Mouse (Mus musculus) heart, embryonic 15.5 days (tissue): ENCODE results near the gene Nr1i2. TPM values are rescaled to one million over a fixed set of nuclear protein-coding genes. Genes with fewer than 3 reads are reported as not detected.

Experiments
- ATAC-seq: fragments of 200-750 bp; cut with Nextera tagmentation; replicated peaks from 2 replicates; pipeline ENCODE4 v1.8.0; 2017; ENCODE audit warnings: low read depth, moderate TSS enrichment; ENCODE audit not compliant: insufficient number of reproducible peaks, insufficient read depth, low FRiP score
- H3K27ac ChIP-seq: fragments of 300-500 bp; sonication (generic); 2 replicates; pipeline ENCODE4 v1.5.1; 2015; ENCODE audit warnings: mild to moderate bottlenecking, inconsistent platforms
- H3K27me3 ChIP-seq: fragments of 300-500 bp; sonication (generic); 2 replicates; pipeline ENCODE4 v1.6.1; 2015; ENCODE audit warnings: inconsistent platforms
- H3K36me3 ChIP-seq: fragments of 300-500 bp; sonication (generic); 2 replicates; pipeline ENCODE4 v1.6.1; 2015; ENCODE audit warnings: mild to moderate bottlenecking, inconsistent platforms
- H3K4me1 ChIP-seq: fragments of 300-500 bp; sonication (generic); replicated peaks from 2 replicates; pipeline ENCODE4 v1.6.1; 2015; ENCODE audit warnings: inconsistent platforms
- H3K4me2 ChIP-seq: fragments of 300-500 bp; sonication (generic); 2 replicates; pipeline ENCODE4 v1.6.1; 2015; ENCODE audit warnings: inconsistent platforms, mild to moderate bottlenecking, moderate library complexity
- H3K4me3 ChIP-seq: fragments of 300-500 bp; sonication (generic); 2 replicates; pipeline ENCODE4 v1.5.1; 2015; ENCODE audit warnings: mild to moderate bottlenecking, inconsistent platforms
- H3K9ac ChIP-seq: fragments of 300-500 bp; sonication (generic); 2 replicates; pipeline ENCODE4 v1.6.1; 2015; ENCODE audit warnings: mild to moderate bottlenecking, inconsistent platforms
- H3K9me3 ChIP-seq: fragments of 300-500 bp; sonication (generic); replicated peaks from 2 replicates; pipeline ENCODE4 v1.6.1; 2016; ENCODE audit warnings: inconsistent platforms
- WGBS: fragments of 180-500 bp; shearing (Covaris S2); methylation state at CpG from one replicate; pipeline ENCODE4 v1.1.7; 2015; ENCODE audit warnings: mixed read lengths; 5-methylcytosine and 5-hydroxymethylcytosine counted together
- polyA plus RNA-seq: library from polyadenylated mRNA; unstranded; fragments of >200 nt; fragmentation: Nextera tagmentation; extraction: Ambion mirVana; gene quantifications from 2 replicates; pipeline ENCODE4 v1.2.1, GENCODE M21; 2015

The Nr1i2 gene
- polyA plus RNA-seq, 1 experiment from 2014 or later: not detected

GRCm38 (mm10) chr16:38286541-38286940 lies 8.1 kb downstream of the Nr1i2 start:
- H3K27me3 ChIP-seq: no peaks in the 10 kb centered on the region
- no peak overlapping the region for H3K27ac ChIP-seq
- 0 out of 2 replicates have a peak, but pooled peaks cover 2% of the 10 kb centered on the region for H3K4me1 ChIP-seq
- 60% methylated on average over 4 of the region's 4 CpGs for WGBS
- no peak overlapping the region for H3K9ac ChIP-seq
- H3K9me3 ChIP-seq: no peaks in the 10 kb centered on the region
- H3K36me3 ChIP-seq: no peaks in the 10 kb centered on the region
- H3K4me3 ChIP-seq: no peak overlapping the region
- H3K4me2 ChIP-seq: no peak overlapping the region
- no peak for ATAC-seq

DNA sequence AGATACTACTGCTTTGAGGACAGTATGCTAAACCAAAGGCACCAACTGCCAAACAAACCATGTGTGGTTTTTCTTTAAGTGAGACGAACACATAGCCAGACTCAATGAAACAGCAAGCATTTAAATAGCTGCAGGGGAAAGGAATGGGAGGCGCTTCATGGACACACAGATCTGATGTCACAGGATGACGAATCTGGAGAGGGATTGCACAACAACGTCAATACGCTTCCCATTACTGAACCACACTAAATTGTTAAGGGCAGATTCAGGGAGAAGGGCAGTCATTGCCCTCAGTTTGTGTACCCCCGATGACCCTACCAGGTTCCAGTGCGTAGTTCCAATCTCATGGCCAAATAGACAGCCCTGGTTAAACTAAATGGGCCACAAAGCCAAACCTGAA lies 8.8 kb downstream of the Nr1i2 start:
- no peaks in the 10 kb centered on the region for H3K27me3 ChIP-seq
- H3K27ac ChIP-seq: no peak overlapping the region
- no peaks in the 10 kb centered on the region for H3K36me3 ChIP-seq
- 80% methylated on average over 7 of the region's 7 CpGs for WGBS
- H3K4me1 ChIP-seq: 0 out of 2 replicates have a peak, but pooled peaks cover 2% of the 10 kb centered on the region
- H3K9me3 ChIP-seq: no peaks in the 10 kb centered on the region
- no peak overlapping the region for H3K4me2 ChIP-seq
- ATAC-seq: no peak
- no peak overlapping the region for H3K9ac ChIP-seq
- no peak overlapping the region for H3K4me3 ChIP-seq

- no peak overlapping the region for H3K27ac ChIP-seq
- 32% methylated on average over 3 of the region's 3 CpGs for WGBS
- no peak overlapping the region for H3K4me3 ChIP-seq
- H3K9me3 ChIP-seq: no peaks in the 10 kb centered on the region
- no peaks in the 10 kb centered on the region for H3K4me1 ChIP-seq
- ATAC-seq: no peak
- no peaks in the 10 kb centered on the region for H3K36me3 ChIP-seq
- H3K4me2 ChIP-seq: no peak overlapping the region
- no peak overlapping the region for H3K9ac ChIP-seq
- no peaks in the 10 kb centered on the region for H3K27me3 ChIP-seq
Observed at GRCm38 (mm10) chr16:38283300-38283699, 11.3 kb downstream of the Nr1i2 start.

DNA sequence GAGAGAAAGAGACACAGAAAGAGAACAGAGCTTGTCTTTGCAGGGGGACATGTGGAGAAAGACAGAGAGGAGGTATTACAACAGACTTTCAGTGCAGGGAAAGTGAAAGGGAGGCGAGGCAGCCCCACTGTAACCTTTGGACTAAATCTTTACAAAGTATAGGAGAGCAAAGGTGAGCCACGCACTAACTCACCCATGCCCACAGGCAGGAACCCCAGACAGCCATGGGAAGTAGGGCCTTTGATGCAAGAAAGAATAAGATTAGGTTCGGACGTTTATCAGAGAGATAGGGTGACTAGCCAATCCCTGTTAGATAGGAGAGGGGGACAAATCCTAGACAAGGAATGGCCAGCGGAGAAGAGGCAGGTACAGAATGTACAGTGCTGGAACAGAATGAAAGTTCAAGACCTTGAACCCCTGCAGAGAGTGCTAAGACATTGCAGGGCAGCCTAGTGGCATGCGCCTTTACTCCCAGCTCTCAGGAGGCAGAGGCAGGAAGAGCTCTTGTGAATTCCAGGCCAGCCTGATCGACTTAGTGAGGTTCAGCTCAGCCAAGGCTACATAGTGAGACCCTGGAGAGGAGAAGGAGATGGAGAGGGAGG lies 12.0 kb downstream of the Nr1i2 start:
- Histone ChIP-seq H3K4me2 (no peak overlapping the region), H3K27ac (no peak overlapping the region), H3K4me3 (no peak overlapping the region), H3K4me1 (no peaks in the 10 kb centered on the region), H3K9ac (no peak overlapping the region), H3K9me3 (no peaks in the 10 kb centered on the region), H3K27me3 (no peaks in the 10 kb centered on the region), H3K36me3 (no peaks in the 10 kb centered on the region)
- no peak for ATAC-seq
- WGBS: 62% methylated on average over 7 of the region's 7 CpGs

- no peak overlapping the region for H3K9ac ChIP-seq
- H3K36me3 ChIP-seq: no peaks in the 10 kb centered on the region
- no peaks in the 10 kb centered on the region for H3K9me3 ChIP-seq
- no peaks in the 10 kb centered on the region for H3K27me3 ChIP-seq
- no peak for ATAC-seq
- 67% methylated on average over 7 of the region's 7 CpGs for WGBS
- no peaks in the 10 kb centered on the region for H3K4me1 ChIP-seq
- H3K4me3 ChIP-seq: no peak overlapping the region
- H3K4me2 ChIP-seq: no peak overlapping the region
- H3K27ac ChIP-seq: no peak overlapping the region
Observed at GRCm38 (mm10) chr16:38280951-38281350, 13.7 kb downstream of the Nr1i2 start.

GRCm38 (mm10) chr16:38279794-38280193 lies 14.8 kb downstream of the Nr1i2 start:
- WGBS: 88% methylated on average over 5 of the region's 5 CpGs
- Histone ChIP-seq H3K4me1 (no peaks in the 10 kb centered on the region), H3K4me3 (no peak overlapping the region)

GRCm38 (mm10) chr16:38274737-38275136 lies 19.9 kb downstream of the Nr1i2 start:
- Histone ChIP-seq H3K27ac (no peak overlapping the region), H3K4me2 (no peak overlapping the region), H3K9ac (no peak overlapping the region), H3K4me1 (no peaks in the 10 kb centered on the region), H3K36me3 (no peaks in the 10 kb centered on the region), H3K4me3 (no peak overlapping the region), H3K9me3 (no peaks in the 10 kb centered on the region), H3K27me3 (no peaks in the 10 kb centered on the region)
- 61% methylated on average over 2 of the region's 2 CpGs for WGBS
- no peak for ATAC-seq

More at GRCm38 (mm10) chr16:38279794-38280193, 14.8 kb downstream of the Nr1i2 start:
- no peaks in the 10 kb centered on the region for H3K36me3 ChIP-seq
- no peak overlapping the region for H3K9ac ChIP-seq
- no peak for ATAC-seq
- H3K4me2 ChIP-seq: no peak overlapping the region
- no peaks in the 10 kb centered on the region for H3K9me3 ChIP-seq
- H3K27me3 ChIP-seq: no peaks in the 10 kb centered on the region
- H3K27ac ChIP-seq: no peak overlapping the region

DNA sequence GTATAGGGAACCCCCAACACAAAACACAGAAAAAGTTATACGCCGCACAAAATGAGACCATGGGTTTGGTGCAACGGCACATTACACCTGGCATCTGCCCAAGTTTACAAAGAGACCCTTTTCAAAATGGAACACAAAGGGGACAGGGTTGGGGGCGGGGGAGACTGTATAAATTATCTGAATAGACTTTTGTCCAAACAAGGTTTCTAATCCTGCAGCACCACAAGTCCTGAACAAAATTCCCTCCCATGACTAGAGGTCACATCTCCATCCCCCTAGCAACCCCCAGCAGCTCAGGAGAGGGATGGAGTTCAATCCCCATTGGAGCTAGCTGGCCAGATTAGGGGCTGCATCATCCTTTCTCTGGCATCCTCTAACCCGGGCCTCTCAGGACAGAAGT lies 22.1 kb downstream of the Nr1i2 start:
- Histone ChIP-seq H3K4me3 (no peak overlapping the region), H3K9me3 (no peaks in the 10 kb centered on the region), H3K4me1 (no peaks in the 10 kb centered on the region), H3K4me2 (no peak overlapping the region), H3K9ac (no peak overlapping the region), H3K27me3 (no peaks in the 10 kb centered on the region), H3K27ac (no peak overlapping the region), H3K36me3 (no peaks in the 10 kb centered on the region)
- WGBS: 64% methylated on average over 5 of the region's 5 CpGs
- ATAC-seq: no peak

DNA sequence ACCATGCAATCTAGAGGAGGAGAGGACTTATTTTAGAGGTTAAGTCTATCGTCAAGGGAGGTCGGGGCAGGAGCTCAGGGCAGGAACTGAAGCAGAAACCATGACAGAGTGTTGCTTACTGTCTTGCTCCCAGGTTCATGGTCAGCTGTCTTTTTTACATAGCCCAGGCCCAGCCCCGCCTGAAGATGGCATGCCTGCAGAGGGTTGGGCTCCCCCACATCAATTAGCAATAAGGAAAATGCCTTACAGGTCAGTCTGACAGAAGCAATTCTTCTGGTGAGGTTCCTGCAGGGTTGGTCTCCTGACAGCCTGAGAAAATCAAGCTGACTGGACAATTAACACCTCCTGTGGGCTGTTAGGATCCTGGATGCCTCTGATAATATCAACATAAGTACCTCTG lies 23.0 kb downstream of the Nr1i2 start:
- Histone ChIP-seq H3K9me3 (no peaks in the 10 kb centered on the region), H3K4me1 (no peaks in the 10 kb centered on the region), H3K4me2 (no peak overlapping the region), H3K27ac (no peak overlapping the region), H3K4me3 (no peak overlapping the region), H3K27me3 (no peaks in the 10 kb centered on the region), H3K36me3 (no peaks in the 10 kb centered on the region), H3K9ac (no peak overlapping the region)
- no peak for ATAC-seq
- 30% methylated on average over 3 of the region's 3 CpGs for WGBS

- Histone ChIP-seq H3K9ac (no peak overlapping the region), H3K27ac (no peak overlapping the region), H3K4me2 (no peak overlapping the region), H3K36me3 (no peaks in the 10 kb centered on the region), H3K9me3 (no peaks in the 10 kb centered on the region), H3K27me3 (no peaks in the 10 kb centered on the region), H3K4me1 (no peaks in the 10 kb centered on the region), H3K4me3 (no peak overlapping the region)
- WGBS: 84% methylated on average over 9 of the region's 9 CpGs
- no peak for ATAC-seq
Observed at GRCm38 (mm10) chr16:38255927-38256326, 38.7 kb downstream of the Nr1i2 start.

DNA sequence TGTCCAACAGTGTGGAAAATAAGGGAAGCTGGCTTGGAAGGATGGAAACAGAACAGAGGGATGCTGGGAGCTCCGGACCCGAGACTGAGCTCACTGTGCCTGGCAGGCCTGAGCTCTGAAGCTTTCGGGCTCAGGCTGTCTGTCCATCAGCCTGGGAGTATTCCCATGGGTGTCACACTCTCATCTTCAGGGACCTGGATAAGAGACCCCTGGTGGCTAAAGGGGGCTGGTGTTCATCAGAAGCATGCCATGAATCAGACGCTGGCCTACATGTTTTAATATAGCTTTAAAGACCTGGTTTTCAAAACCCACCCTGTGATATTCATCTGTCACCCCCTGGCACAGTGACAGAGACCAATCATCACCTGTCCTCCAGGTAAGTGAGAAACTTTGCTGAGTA lies 39.5 kb downstream of the Nr1i2 start:
- Histone ChIP-seq H3K9me3 (no peaks in the 10 kb centered on the region), H3K4me3 (no peak overlapping the region), H3K4me1 (no peaks in the 10 kb centered on the region), H3K9ac (no peak overlapping the region), H3K36me3 (no peaks in the 10 kb centered on the region), H3K4me2 (no peak overlapping the region), H3K27me3 (no peaks in the 10 kb centered on the region), H3K27ac (no peak overlapping the region)
- 57% methylated on average over 4 of the region's 4 CpGs for WGBS
- no peak for ATAC-seq

- Histone ChIP-seq H3K4me2 (no peak overlapping the region), H3K9me3 (no peaks in the 10 kb centered on the region), H3K27ac (no peak overlapping the region), H3K27me3 (no peaks in the 10 kb centered on the region), H3K36me3 (no peaks in the 10 kb centered on the region), H3K4me1 (no peaks in the 10 kb centered on the region), H3K4me3 (no peak overlapping the region), H3K9ac (no peak overlapping the region)
- no peak for ATAC-seq
- WGBS: 69% methylated on average over 14 of the region's 14 CpGs
Observed at GRCm38 (mm10) chr16:38254001-38254400, 40.6 kb downstream of the Nr1i2 start.
